Mouse (Mus musculus) embryonic facial prominence, embryonic 13.5 days (tissue): ENCODE measurements around the gene Ptprk. TPM values are rescaled to one million over a fixed set of nuclear protein-coding genes. Genes with fewer than 3 reads are reported as not detected.

ENCODE experiments used
- ATAC-seq: fragments of 200-750 bp; cut with Nextera tagmentation; 2 replicates; pipeline ENCODE4 v1.8.0; 2017; ENCODE audit warnings: low read depth; ENCODE audit not compliant: insufficient number of reproducible peaks, insufficient read depth, low FRiP score, low TSS enrichment
- H3K27ac ChIP-seq: fragments of 300-500 bp; sonication (generic); 2 replicates; pipeline ENCODE4 v1.5.1; 2015; ENCODE audit warnings: moderate library complexity, mild to moderate bottlenecking, inconsistent platforms
- H3K27me3 ChIP-seq: fragments of 300-500 bp; sonication (generic); 2 replicates; pipeline ENCODE4 v1.6.1; 2015; ENCODE audit warnings: mild to moderate bottlenecking, inconsistent platforms
- H3K36me3 ChIP-seq: fragments of 300-500 bp; sonication (generic); 2 replicates; pipeline ENCODE4 v1.6.1; 2015; ENCODE audit warnings: mild to moderate bottlenecking, inconsistent platforms
- H3K4me1 ChIP-seq: fragments of 300-500 bp; sonication (generic); 2 replicates; pipeline ENCODE4 v1.6.1; 2015; ENCODE audit warnings: inconsistent platforms
- H3K4me2 ChIP-seq: fragments of 300-500 bp; sonication (generic); 2 replicates; pipeline ENCODE4 v1.6.1; 2015; ENCODE audit warnings: moderate library complexity, mild to moderate bottlenecking, inconsistent platforms
- H3K4me3 ChIP-seq: fragments of 300-500 bp; sonication (generic); 2 replicates; pipeline ENCODE4 v1.5.1; 2015; ENCODE audit warnings: mild to moderate bottlenecking, inconsistent platforms
- H3K9ac ChIP-seq: fragments of 300-500 bp; sonication (generic); 2 replicates; pipeline ENCODE4 v1.6.1; 2015; ENCODE audit warnings: mild to moderate bottlenecking, inconsistent platforms
- H3K9me3 ChIP-seq: fragments of 300-500 bp; sonication (generic); 2 replicates; pipeline ENCODE4 v1.6.1; 2016; ENCODE audit warnings: inconsistent platforms
- WGBS: fragments of 180-500 bp; shearing (Covaris S2); methylation state at CpG from one replicate; pipeline ENCODE4 v1.1.7; 2015; ENCODE audit warnings: mixed read lengths; 5-methylcytosine and 5-hydroxymethylcytosine counted together
- microRNA-seq: library from miRNA; unstranded; fragments of <30 nt; microRNA quantifications from one replicate; pipeline ENCODE4, GENCODE M21; 2016
- polyA plus RNA-seq: library from polyadenylated mRNA; unstranded; fragments of >200 nt; fragmentation: Nextera tagmentation; extraction: Ambion mirVana; gene quantifications from 2 replicates; pipeline ENCODE4 v1.2.1, GENCODE M21; 2015

The Ptprk gene
- polyA plus RNA-seq, 1 experiment from 2014 or later = 32.3 TPM

DNA sequence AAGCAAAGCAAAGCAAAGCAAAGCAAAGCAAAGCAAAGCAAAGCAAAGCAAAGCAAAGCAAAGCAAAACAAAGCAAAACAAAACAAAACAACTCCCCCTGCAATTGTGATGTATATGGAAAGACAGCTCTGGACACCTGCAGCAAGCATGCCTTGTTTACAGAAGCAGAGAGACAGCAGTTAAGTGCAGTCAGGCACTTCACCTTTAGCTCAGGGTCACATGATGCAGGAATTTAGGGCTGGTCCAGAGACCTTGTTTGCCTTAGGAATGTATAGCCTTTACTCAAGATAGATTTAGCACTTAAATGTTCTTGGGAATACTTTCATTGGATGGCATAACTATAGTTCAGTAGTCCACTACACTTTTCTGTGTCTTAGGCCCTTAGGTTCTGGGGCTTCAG, 561.5 kb downstream of the Ptprk start:
- Histone ChIP-seq H3K4me2 (no peak overlapping the region), H3K4me3 (no peak overlapping the region), H3K9ac (no peak overlapping the region), H3K27me3 (no peaks in the 10 kb centered on the region), H3K36me3 (no peaks in the 10 kb centered on the region), H3K9me3 (no peaks in the 10 kb centered on the region), H3K27ac (no peak overlapping the region), H3K4me1 (no peaks in the 10 kb centered on the region)
- no peak for ATAC-seq

DNA sequence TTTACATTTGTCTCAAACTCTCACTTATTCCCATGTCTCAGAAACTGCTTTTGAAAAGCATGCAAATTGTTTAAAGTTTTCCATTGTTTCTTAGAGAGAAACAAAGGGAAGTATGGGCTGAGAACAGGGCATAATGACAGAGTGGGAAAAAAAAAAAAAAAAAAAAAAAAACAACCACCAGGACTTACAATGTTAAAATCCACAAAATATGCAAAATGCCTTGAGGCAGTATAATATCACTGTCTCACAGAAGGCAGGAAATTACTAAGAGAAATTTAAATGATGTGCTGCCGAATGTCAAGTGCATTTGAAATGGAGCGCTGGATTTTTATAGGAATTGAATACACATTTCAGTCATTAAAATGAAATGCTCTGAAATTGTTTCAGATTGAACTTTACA, 567.3 kb downstream of the Ptprk start:
- H3K4me1 ChIP-seq = no peaks in the 10 kb centered on the region
- ATAC-seq = no peak
- H3K9me3 ChIP-seq = no peaks in the 10 kb centered on the region
- no peak overlapping the region for H3K4me3 ChIP-seq
- no peak overlapping the region for H3K27ac ChIP-seq
- H3K36me3 ChIP-seq = no peaks in the 10 kb centered on the region
- no peak overlapping the region for H3K4me2 ChIP-seq
- no peaks in the 10 kb centered on the region for H3K27me3 ChIP-seq
- H3K9ac ChIP-seq = no peak overlapping the region
- WGBS = 63% methylated on average over 2 of the region's 2 CpGs

Small RNAs within 50 kb of the gene (microRNA-seq; reads per million reads assigned to microRNA genes)
- not detected for gene Gm22370
